Mouse (Mus musculus) thymus, postnatal 4 days (tissue): ENCODE measurements around the gene Pmepa1.

Experiments used
- DNase-seq: peaks from one replicate; pipeline ENCODE4 v3.0.0; 2021

Pmepa1 gene

DNA sequence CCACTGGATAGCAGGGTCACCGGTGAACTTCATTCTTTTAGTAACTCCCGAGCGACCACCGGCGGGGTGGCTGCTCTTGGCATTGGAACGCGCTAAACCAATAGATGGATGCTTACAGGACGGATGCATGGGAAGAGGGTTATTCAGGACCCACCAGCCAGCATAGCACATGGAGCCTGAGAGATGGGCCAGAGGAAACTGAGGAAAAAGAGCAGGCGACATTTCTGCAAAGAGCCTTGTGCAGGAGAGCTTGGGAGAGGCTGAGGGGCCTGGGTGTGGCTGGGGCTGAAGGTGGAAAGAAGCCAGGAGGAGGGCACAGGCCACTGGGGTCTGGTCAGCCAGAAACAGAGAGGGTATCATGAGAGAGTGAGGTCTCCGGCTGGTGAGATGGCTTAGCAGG lies 93.0 kb downstream of the Pmepa1 start:
- no peak for DNase-seq

DNA sequence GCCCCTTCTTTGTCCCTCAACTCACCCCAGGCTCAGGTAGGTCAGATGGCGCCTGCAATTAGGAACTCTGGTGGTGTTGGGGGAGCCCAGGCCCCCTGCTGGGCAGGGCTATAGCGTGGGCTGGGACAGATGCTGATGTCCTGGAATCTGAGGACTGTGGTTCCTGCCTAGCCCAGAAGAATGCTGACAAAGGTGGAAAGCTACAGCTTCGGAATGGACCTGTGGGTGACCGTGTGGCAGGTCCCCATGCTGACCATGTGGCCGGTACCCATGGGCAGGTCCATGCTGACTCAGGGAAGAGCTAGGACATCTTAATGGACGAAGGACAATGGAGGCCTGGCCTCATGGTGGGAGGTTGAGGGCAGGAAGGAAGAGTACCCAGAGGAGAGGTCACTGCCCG lies 93.5 kb downstream of the Pmepa1 start:
- no peak for DNase-seq

DNA sequence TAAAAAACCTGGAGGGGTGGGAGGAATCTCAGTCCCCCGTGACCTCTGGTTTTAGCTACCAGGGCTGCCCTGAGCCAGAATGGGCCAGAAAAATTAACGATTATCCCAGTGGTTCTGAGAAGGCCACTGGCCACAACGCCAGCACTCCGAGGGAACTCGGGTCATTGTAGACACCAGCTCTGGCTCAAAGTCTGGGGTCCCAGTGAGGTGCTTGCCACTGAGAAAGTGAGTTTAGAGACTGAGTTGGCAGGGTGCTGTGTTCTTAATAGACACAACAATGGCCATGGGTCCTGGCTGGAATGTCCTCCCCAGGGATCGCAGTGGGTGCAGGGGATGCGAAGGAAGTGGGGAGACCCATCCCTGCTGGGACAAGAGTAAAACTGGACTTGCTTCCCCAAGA lies 94.4 kb downstream of the Pmepa1 start:
- DNase-seq = no peak

DNA sequence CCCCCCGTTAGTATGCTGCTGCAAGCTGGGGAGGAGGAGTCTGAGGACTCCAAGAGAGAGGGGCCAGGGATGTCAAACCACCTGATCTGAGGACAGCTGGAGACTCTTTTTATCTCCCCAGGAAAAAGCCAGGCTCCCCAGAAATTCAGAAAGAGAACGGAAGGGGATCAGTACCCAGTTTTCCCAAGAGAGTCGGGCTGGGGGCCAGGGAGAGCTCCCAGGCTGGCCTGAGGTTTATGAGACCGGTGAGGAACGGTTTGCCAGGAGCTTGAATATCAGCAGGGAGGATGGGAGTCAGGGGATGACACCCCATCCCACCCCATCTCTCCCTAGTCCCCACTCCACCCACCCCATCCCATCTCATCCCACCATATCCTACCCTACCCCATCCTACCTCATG lies 94.8 kb downstream of the Pmepa1 start:
- no peak for DNase-seq

DNA sequence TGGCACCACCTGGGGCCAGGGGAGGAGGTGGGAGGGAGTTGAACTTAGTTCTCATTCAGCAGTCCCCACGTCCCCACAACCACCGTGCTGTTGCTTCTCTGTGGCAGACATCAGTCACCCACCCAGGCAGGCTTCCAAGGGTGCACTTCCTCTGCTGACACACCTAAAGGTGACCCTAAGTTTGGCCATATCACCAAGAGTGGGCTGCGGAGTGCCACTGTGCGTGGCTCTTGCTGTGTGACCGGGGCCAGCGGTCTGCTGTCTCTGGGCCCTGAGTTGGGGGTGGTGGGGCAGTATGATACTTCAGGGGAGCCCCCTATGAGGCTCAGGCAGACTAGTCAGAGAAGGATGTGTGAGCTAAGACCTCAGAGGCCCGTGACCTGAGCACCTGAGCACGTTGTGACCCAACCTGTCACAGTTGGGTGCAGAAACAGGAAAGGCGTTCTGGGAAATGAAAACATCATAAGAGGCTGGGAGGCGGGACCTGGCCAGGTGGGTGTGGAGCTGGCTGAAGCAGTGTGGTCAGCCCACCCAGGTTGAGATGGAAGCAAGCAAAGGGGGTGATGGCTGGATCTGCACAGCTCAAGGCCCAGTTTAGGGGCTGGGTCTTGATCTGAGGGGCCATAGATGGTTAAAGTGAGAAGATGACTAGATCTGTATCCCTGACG lies 95.5 kb downstream of the Pmepa1 start:
- DNase-seq = no peak

DNA sequence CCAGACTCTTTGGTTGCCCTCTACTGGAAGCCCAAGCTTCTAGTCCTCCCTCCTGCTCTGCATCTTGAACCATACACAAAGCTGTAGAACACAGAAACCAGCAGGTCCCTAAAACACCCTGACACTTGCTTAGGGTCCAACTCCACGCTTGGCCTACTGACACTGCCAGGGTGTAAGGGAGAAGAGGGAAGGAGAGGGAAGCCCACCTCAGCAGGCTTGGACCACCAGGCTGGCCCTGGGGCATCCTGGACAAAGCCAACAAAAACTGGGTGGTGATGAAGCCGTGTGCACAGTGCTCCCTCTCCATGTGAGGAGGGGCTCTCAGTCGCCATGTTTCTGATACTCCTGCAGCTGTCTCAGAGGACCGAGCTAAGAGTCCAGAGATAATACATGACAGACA lies 96.3 kb downstream of the Pmepa1 start:
- no peak for DNase-seq

DNA sequence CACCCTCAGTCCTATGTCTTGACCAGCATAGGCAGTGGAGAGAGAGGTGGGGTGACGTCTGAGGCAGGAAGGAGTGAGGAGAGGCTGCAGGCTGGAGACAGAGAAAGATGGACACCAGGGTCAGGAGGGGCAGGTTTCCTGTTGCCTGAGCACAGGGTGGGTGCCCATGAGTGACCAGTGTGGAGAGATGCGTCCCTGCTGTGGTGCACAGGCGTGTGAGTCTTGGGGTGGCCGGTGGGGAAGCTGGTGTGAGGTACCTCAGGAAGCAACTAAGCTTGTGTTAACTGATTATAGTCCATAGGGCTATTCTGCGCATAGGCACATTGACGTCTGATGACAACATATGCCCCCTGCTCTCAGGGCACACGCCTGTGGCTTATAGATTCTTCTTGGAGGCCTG lies 97.3 kb downstream of the Pmepa1 start:
- no peak for DNase-seq

DNA sequence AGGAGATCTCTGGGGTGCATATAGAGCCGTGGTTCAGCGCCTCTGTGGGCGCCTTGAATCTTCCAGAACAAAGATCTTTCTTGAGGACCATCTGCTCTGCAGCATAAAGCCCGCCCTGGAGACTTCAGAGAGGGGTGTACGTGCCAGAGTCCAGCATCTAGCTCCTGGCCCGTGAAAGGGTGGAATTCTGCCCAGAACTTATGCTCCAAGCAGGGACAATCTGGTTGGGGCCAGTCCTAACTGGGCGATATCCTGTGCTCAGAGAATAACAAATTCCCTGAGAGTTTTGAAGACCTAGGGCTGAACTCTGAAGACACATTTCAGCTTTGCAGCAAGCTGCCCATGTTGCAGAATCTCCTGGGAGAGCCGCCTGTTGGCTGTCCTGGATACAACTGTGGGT lies 98.4 kb downstream of the Pmepa1 start:
- DNase-seq = no peak

DNA sequence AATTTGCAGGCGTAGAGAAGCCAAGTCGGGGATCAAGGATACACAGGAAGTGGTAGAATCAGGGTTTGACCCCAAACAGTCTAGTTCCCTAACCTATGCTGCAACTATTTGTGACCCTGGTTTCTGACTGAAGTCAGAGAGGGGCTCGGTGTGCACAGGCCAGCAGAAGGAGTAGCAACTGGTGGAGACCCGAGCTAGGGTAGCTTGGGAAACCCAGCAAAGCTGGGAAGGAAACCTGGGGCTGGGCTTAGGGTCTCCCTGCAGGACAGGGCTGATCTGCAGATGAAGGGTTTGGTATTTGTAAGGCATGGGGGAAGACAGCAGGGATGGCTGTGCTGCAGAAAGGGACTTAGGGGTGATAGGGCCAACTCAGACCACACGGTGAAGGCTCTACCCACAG lies 98.9 kb downstream of the Pmepa1 start:
- DNase-seq = no peak

DNA sequence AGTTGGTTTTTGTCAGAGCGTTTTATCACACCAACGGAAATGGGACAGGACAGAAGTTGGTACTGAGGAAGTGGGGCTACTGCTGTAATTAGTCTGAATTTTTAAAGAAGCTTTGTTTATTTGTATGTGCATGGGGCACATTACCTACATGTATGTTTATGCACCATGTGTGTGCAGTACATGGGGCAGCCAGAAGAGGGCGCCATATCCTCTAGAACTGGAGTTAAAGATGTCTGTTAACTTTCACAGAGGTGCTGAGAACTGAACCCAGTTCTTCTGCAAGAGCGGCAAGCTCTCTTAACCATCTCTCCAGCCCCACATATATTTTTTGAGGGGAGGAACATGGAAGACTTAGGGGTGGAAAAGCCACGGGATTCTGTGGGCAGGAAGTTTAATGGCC lies 100.6 kb downstream of the Pmepa1 start:
- DNase-seq = no peak

DNA sequence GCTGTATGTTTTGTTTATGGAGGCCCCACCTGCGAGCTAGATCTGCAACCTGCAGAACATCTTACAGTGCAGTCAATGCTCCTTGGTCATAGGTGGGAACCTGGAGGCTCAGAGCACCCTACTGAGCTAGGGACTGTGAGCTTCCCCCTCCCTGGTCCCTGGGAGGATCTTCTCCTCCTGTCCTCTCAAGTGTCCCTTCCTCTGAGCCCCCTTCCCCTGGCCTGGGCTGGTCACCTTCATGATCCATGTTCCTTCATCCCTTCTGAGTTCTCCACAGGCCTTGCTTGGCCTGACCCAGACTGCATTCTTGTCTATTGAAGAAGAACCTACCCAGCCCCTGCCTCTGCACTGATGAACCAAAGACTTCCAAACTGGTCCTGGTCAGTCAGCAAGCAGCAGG lies 101.8 kb downstream of the Pmepa1 start:
- DNase-seq = no peak
